Mouse (Mus musculus) olfactory bulb, adult 2 months (tissue): ENCODE measurements around the gene Fscn2. TPM values are rescaled to one million over a fixed set of nuclear protein-coding genes. Genes with fewer than 3 reads are reported as not detected.
"Not testable (repeated sequence)": the region's sequence is repeated elsewhere in the genome, so short reads cannot be mapped to it uniquely, and the experiment has no call there.

Experiments
- H3K27ac ChIP-seq: fragments of 200-500 bp; 2 replicates; pipeline ENCODE4 v1.5.1; 2012; ENCODE audit warnings: low read depth, low read length; ENCODE audit not compliant: insufficient read depth
- H3K4me1 ChIP-seq: fragments of 200-500 bp; 2 replicates; pipeline ENCODE4 v1.6.1; 2012; ENCODE audit warnings: low read length; ENCODE audit not compliant: control insufficient read depth, insufficient read depth
- H3K4me3 ChIP-seq: fragments of 200-500 bp; 2 replicates; pipeline ENCODE4 v1.5.1; 2012; ENCODE audit warnings: mild to moderate bottlenecking, low read depth, low read length, moderate library complexity; ENCODE audit not compliant: insufficient read depth
- CTCF ChIP-seq: fragments of 200-500 bp; IDR thresholded peaks from 2 replicates; pipeline ENCODE4 v1.5.1; 2012; ENCODE audit warnings: low read depth, mild to moderate bottlenecking, low read length, moderate library complexity; ENCODE audit not compliant: insufficient read depth
- POLR2A ChIP-seq: fragments of 200-500 bp; IDR thresholded peaks from 2 replicates; pipeline ENCODE4 v1.6.1; 2012; ENCODE audit warnings: mild to moderate bottlenecking, low read depth, low read length, moderate library complexity; ENCODE audit not compliant: insufficient read depth
- WGBS: fragments of 180-500 bp; shearing (Covaris S2); methylation state at CpG from one replicate; pipeline ENCODE4 v1.1.7; 2018; 5-methylcytosine and 5-hydroxymethylcytosine counted together
- polyA plus RNA-seq: library from polyadenylated mRNA; stranded (reverse); fragments of >200 nt; gene quantifications from 2 replicates; pipeline ENCODE4 v1.2.4, GENCODE M21; 2012; ENCODE audit warnings: low replicate concordance; ENCODE audit not compliant: missing spikeins, insufficient read depth, insufficient read length

Gene Fscn2
- polyA plus RNA-seq, 1 experiment: not detected

- 76% methylated on average over 1 of the region's 1 CpGs for WGBS
- no peak overlapping the region for H3K4me3 ChIP-seq
- TF ChIP-seq POLR2A: no peak
- TF ChIP-seq CTCF: no peak
- H3K4me1 ChIP-seq: no peaks in the 10 kb centered on the region
- no peak overlapping the region for H3K27ac ChIP-seq
Measured at GRCm38 (mm10) chr11:120406445-120406844, 45.1 kb downstream of the Fscn2 start.

GRCm38 (mm10) chr11:120413621-120414020 lies 52.3 kb downstream of the Fscn2 start:
- 87% methylated on average over 10 of the region's 10 CpGs for WGBS
- not testable (repeated sequence) for H3K4me1 ChIP-seq, H3K4me3 ChIP-seq, H3K27ac ChIP-seq

Other genes starting within 250 kb of the Fscn2 start
- 77.6 TPM in 1 of 2 replicates, not detected in the other for gene Slc38a10, start 210.2 kb upstream of the Fscn2 start, polyA plus RNA-seq
- not detected in 2 replicates for gene Bahcc1, start 128.6 kb upstream of the Fscn2 start, polyA plus RNA-seq
- 702 and 785 TPM in 2 replicates for gene Actg1, start 13.0 kb upstream of the Fscn2 start, polyA plus RNA-seq
- gene Faap100, start 17.2 kb downstream of the Fscn2 start, polyA plus RNA-seq: not detected in 2 replicates
- gene Nploc4, start 76.2 kb downstream of the Fscn2 start, polyA plus RNA-seq: not detected in 2 replicates
- not detected in 2 replicates for gene Tspan10, start 81.1 kb downstream of the Fscn2 start, polyA plus RNA-seq
- gene Pde6g, start 92.0 kb downstream of the Fscn2 start, polyA plus RNA-seq: not detected in 2 replicates
- not detected in 2 replicates for gene Oxld1, start 96.5 kb downstream of the Fscn2 start, polyA plus RNA-seq
- gene Ccdc137, start 96.6 kb downstream of the Fscn2 start, polyA plus RNA-seq: not detected in 2 replicates
- not detected in 2 replicates for gene Arl16, start 106.1 kb downstream of the Fscn2 start, polyA plus RNA-seq
- gene Mrpl12, start 123.1 kb downstream of the Fscn2 start, polyA plus RNA-seq: not detected in 2 replicates
- gene Slc25a10, start 130.3 kb downstream of the Fscn2 start, polyA plus RNA-seq: not detected in 2 replicates
- gene Gcgr, start 169.2 kb downstream of the Fscn2 start, polyA plus RNA-seq: not detected in 2 replicates
- not detected in 2 replicates for gene Mcrip1, start 188.2 kb downstream of the Fscn2 start, polyA plus RNA-seq
- gene Ppp1r27, start 189.6 kb downstream of the Fscn2 start, polyA plus RNA-seq: not detected in 2 replicates
- gene P4hb, start 211.7 kb downstream of the Fscn2 start, polyA plus RNA-seq: 309 TPM in 1 of 2 replicates, not detected in the other
- 143 TPM in 1 of 2 replicates, not detected in the other for gene Arhgdia, start 220.1 kb downstream of the Fscn2 start, polyA plus RNA-seq
- not detected in 2 replicates for gene Alyref, start 236.8 kb downstream of the Fscn2 start, polyA plus RNA-seq
- gene Anapc11, start 236.9 kb downstream of the Fscn2 start, polyA plus RNA-seq: not detected in 2 replicates
- not detected in 2 replicates for gene Npb, start 246.9 kb downstream of the Fscn2 start, polyA plus RNA-seq